Mouse (Mus musculus): ENCODE data around the gene Ints6. TPM values are rescaled to one million over a fixed set of nuclear protein-coding genes. Genes with fewer than 3 reads are reported as not detected.
"Not testable (repeated sequence)": the region's sequence is repeated elsewhere in the genome, so short reads cannot be mapped to it uniquely, and the experiment has no call there.

The Ints6 gene
- polyA plus RNA-seq, 1 experiment = 20.1 TPM

DNA sequence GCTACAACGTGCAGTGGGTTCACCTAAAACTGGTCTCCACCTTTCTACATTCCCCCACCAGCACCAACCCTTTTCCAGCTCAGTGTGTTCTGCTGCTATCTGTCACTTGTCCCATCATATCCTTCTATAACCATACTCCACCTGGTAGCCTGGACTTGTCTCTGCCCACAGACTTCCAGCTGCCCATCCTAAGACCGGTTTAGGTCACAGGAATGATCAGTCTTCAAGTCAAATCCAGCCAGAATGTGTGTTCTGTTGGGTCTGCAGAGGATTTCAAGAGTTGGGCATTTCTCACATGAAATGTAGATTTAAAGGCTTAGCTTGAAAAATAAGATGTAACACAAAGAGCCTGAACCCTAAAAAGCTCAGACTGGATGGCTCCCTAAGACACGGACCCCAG is 87.3 kb downstream of the Ints6 start:
- no peaks in the 10 kb centered on the region for H3K4me1 ChIP-seq (ENCODE audit: control insufficient read depth, insufficient read depth, low read length)
- H3K27ac ChIP-seq (ENCODE audit: insufficient read depth, low read depth, low read length) = no peak overlapping the region
- H3K4me3 ChIP-seq (ENCODE audit: insufficient read depth, low read length) = no peak overlapping the region
- TF ChIP-seq POLR2A (IDR thresholded peaks at IDR 0.05; ENCODE audit: borderline replicate concordance, low read depth, low read length) (no peak), CTCF (IDR thresholded peaks at IDR 0.05; ENCODE audit: low read depth, low read length) (no peak)

GRCm38 (mm10) chr14:62664976-62665673 is 95.8 kb downstream of the Ints6 start:
- TF ChIP-seq POLR2A (IDR thresholded peaks at IDR 0.05; ENCODE audit: borderline replicate concordance, low read depth, low read length) (no peak), CTCF (IDR thresholded peaks at IDR 0.05; ENCODE audit: low read depth, low read length) (no peak)
- no peak overlapping the region for H3K27ac ChIP-seq (ENCODE audit: insufficient read depth, low read depth, low read length)
- no peaks in the 10 kb centered on the region for H3K4me1 ChIP-seq (ENCODE audit: control insufficient read depth, insufficient read depth, low read length)
- no peak overlapping the region for H3K4me3 ChIP-seq (ENCODE audit: insufficient read depth, low read length)

GRCm38 (mm10) chr14:62663367-62663766 is 97.6 kb downstream of the Ints6 start, which contains the start of gene Serpine3:
Gene Serpine3 (plus strand): TSS chr14:62663667.
- H3K27ac ChIP-seq (ENCODE audit: insufficient read depth, low read depth, low read length) = no peak within 1 kb of the TSS
- no peak within 1 kb of the TSS for H3K4me3 ChIP-seq (ENCODE audit: insufficient read depth, low read length)
- no peak for TF ChIP-seq POLR2A (IDR thresholded peaks at IDR 0.05; ENCODE audit: borderline replicate concordance, low read depth, low read length)
- TF ChIP-seq CTCF (IDR thresholded peaks at IDR 0.05; ENCODE audit: low read depth, low read length) = no peak
- no peaks in the 10 kb centered on the region for H3K4me1 ChIP-seq (ENCODE audit: control insufficient read depth, insufficient read depth, low read length)

- TF ChIP-seq POLR2A (IDR thresholded peaks at IDR 0.05; ENCODE audit: borderline replicate concordance, low read depth, low read length) (no peak), CTCF (IDR thresholded peaks at IDR 0.05; ENCODE audit: low read depth, low read length) (no peak)
- Histone ChIP-seq H3K4me1 (ENCODE audit: control insufficient read depth, insufficient read depth, low read length) (0 out of 2 replicates have a peak, but pooled peaks cover 2% of the 10 kb centered on the region), H3K4me3 (ENCODE audit: insufficient read depth, low read length) (no peak overlapping the region), H3K27ac (ENCODE audit: insufficient read depth, low read depth, low read length) (no peak overlapping the region)
Observed at GRCm38 (mm10) chr14:62662381-62662780, 98.6 kb downstream of the Ints6 start.

- no peak for TF ChIP-seq POLR2A (IDR thresholded peaks at IDR 0.05; ENCODE audit: borderline replicate concordance, low read depth, low read length)
- no peak for TF ChIP-seq CTCF (IDR thresholded peaks at IDR 0.05; ENCODE audit: low read depth, low read length)
- no peak overlapping the region for H3K4me3 ChIP-seq (ENCODE audit: insufficient read depth, low read length)
Observed at GRCm38 (mm10) chr14:62657469-62657868, 103.5 kb downstream of the Ints6 start.

GRCm38 (mm10) chr14:62655996-62656395 is 105.0 kb downstream of the Ints6 start:
- Histone ChIP-seq H3K4me1 (ENCODE audit: control insufficient read depth, insufficient read depth, low read length) (0 out of 2 replicates have a peak, but pooled peaks cover 3% of the 10 kb centered on the region), H3K4me3 (ENCODE audit: insufficient read depth, low read length) (no peak overlapping the region), H3K27ac (ENCODE audit: insufficient read depth, low read depth, low read length) (no peak overlapping the region)
- TF ChIP-seq CTCF (IDR thresholded peaks at IDR 0.05; ENCODE audit: low read depth, low read length) (no peak), POLR2A (IDR thresholded peaks at IDR 0.05; ENCODE audit: borderline replicate concordance, low read depth, low read length) (no peak)

More at GRCm38 (mm10) chr14:62657469-62657868, 103.5 kb downstream of the Ints6 start:
- H3K4me1 ChIP-seq (ENCODE audit: control insufficient read depth, insufficient read depth, low read length) = 0 out of 2 replicates have a peak, but pooled peaks cover 3% of the 10 kb centered on the region
- no peak overlapping the region for H3K27ac ChIP-seq (ENCODE audit: insufficient read depth, low read depth, low read length)

DNA sequence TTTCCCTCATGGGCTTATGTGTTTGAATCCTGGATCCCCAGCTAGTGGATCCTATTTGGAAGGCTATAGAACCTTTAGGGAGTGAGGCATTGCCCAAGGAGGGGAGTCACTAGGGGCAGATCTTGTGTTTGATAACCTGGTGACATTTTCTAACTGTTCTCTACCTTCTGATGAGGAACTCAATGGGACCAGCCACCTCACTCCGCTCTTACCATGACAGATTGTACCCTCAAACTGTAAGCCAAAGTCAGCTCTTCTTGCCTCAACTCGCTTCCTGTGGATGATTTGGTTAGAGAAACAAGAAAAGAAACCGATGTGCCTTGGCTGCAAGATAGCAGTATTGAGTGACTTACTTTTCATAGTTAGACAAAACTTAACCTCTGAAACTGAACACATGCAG is 109.2 kb downstream of the Ints6 start:
- TF ChIP-seq CTCF (IDR thresholded peaks at IDR 0.05; ENCODE audit: low read depth, low read length) = no peak
- TF ChIP-seq POLR2A (IDR thresholded peaks at IDR 0.05; ENCODE audit: borderline replicate concordance, low read depth, low read length) = no peak
- Histone ChIP-seq H3K4me1 (ENCODE audit: control insufficient read depth, insufficient read depth, low read length) (no peaks in the 10 kb centered on the region), H3K4me3 (ENCODE audit: insufficient read depth, low read length) (no peak overlapping the region), H3K27ac (ENCODE audit: insufficient read depth, low read depth, low read length) (no peak overlapping the region)

DNA sequence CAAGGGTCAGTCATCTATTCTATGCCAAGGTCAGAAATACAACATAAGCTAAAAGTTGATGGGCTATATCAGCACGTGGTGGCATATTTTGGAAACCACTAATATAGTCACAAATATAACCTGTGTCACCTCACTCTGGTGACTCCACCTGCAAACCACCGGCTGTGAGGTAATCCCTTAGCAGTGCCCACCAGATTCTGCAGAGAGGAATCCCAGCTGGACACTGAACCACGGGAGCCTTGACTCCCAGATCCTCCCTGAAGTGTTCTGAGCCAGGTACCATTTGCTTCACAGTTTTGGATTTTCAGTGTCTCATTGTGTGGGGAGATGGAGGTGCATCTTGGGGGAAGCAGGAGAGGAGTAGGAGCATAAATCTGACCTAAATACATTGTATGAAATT is 110.6 kb downstream of the Ints6 start:
- Histone ChIP-seq H3K27ac (ENCODE audit: insufficient read depth, low read depth, low read length) (no peak overlapping the region), H3K4me3 (ENCODE audit: insufficient read depth, low read length) (no peak overlapping the region), H3K4me1 (ENCODE audit: control insufficient read depth, insufficient read depth, low read length) (no peaks in the 10 kb centered on the region)
- TF ChIP-seq CTCF (IDR thresholded peaks at IDR 0.05; ENCODE audit: low read depth, low read length) (no peak), POLR2A (IDR thresholded peaks at IDR 0.05; ENCODE audit: borderline replicate concordance, low read depth, low read length) (no peak)

GRCm38 (mm10) chr14:62648405-62648804 is 112.6 kb downstream of the Ints6 start:
- Histone ChIP-seq H3K27ac (ENCODE audit: insufficient read depth, low read depth, low read length) (no peak overlapping the region), H3K4me3 (ENCODE audit: insufficient read depth, low read length) (no peak overlapping the region), H3K4me1 (ENCODE audit: control insufficient read depth, insufficient read depth, low read length) (no peaks in the 10 kb centered on the region)
- no peak for TF ChIP-seq POLR2A (IDR thresholded peaks at IDR 0.05; ENCODE audit: borderline replicate concordance, low read depth, low read length)
- TF ChIP-seq CTCF (IDR thresholded peaks at IDR 0.05; ENCODE audit: low read depth, low read length) = no peak

- H3K27ac ChIP-seq (ENCODE audit: insufficient read depth, low read depth, low read length); H3K4me3 ChIP-seq (ENCODE audit: insufficient read depth, low read length); H3K4me1 ChIP-seq (ENCODE audit: control insufficient read depth, insufficient read depth, low read length): not testable (repeated sequence)
Observed at GRCm38 (mm10) chr14:62642368-62642767, 118.6 kb downstream of the Ints6 start.
